Comparison of ENCODE assay signal across 19 mouse cellular contexts in genomic region chr4:58490374-58490773, GRCm38 (mm10).
DNase-seq lines count a peak whose midpoint lies in the region; ATAC-seq and TF ChIP-seq lines count a peak whose summit lies in the region.
"Had no signal": no experiment of that assay in that cellular context is flagged by ENCODE, and none has a peak within 500 bp of the region (broad histone marks: within the 10 kb centered on the region; RNA-seq: fewer than 3 reads in every experiment).

No protein-coding gene starts in this region.

- TF ChIP-seq EP300 in lung, postnatal 0 days (IDR thresholded peaks at IDR 0.05), result no peak

- H3K27ac ChIP-seq in heart, embryonic 16.5 days (ENCODE audit: low read length), result no peak overlapping the region
- H3K27ac ChIP-seq in lung, embryonic 14.5 days (ENCODE audit: low read depth), result no peak overlapping the region
- H3K27ac ChIP-seq in lung, postnatal 0 days (ENCODE audit: low read length), result no peak overlapping the region
- no peak overlapping the region for H3K27ac ChIP-seq in stomach, embryonic 14.5 days (ENCODE audit: low read length)
- H3K27ac ChIP-seq: embryonic facial prominence, embryonic 15.5 days; limb, embryonic 13.5 days; liver, embryonic 14.5 days; midbrain, embryonic 15.5 days had no signal

- no peaks in the 10 kb centered on the region for H3K9me3 ChIP-seq in heart, embryonic 16.5 days (replicated peaks; ENCODE audit: control insufficient read depth, low read length)
- no peaks in the 10 kb centered on the region for H3K9me3 ChIP-seq in lung, embryonic 14.5 days (ENCODE audit: low read depth, low read length)
- H3K9me3 ChIP-seq in lung, postnatal 0 days (ENCODE audit: low read length), result no peaks in the 10 kb centered on the region
- no peaks in the 10 kb centered on the region for H3K9me3 ChIP-seq in stomach, embryonic 14.5 days (ENCODE audit: control insufficient read depth, low read depth, low read length)
- H3K9me3 ChIP-seq: embryonic facial prominence, embryonic 15.5 days; limb, embryonic 13.5 days; midbrain, embryonic 15.5 days had no signal

- DNase-seq in heart, postnatal 25 days (ENCODE audit: low spot score), result no peak
- no peak for DNase-seq in lung, embryonic 14.5 days
- no peak for DNase-seq in lung, postnatal 0 days (ENCODE audit: low spot score)
- DNase-seq in ZHBTc4 (ENCODE audit: low read depth, low spot score), result peak; percentile 76
- DNase-seq in gastrocnemius, adult 18-20 months (ENCODE audit: low spot score), result no peak
- DNase-seq: adrenal gland, postnatal 25 days; cerebellum, adult 11-12 months; cerebellum, postnatal 14 days; kidney, adult 18-20 months; lung, postnatal 10 days; thymus, postnatal 36 days had no signal

- H3K27me3 ChIP-seq in heart, embryonic 16.5 days (ENCODE audit: control insufficient read depth, insufficient read depth, low read length), result no peaks in the 10 kb centered on the region
- H3K27me3 ChIP-seq in lung, embryonic 14.5 days (ENCODE audit: insufficient read depth, low read length), result no peaks in the 10 kb centered on the region
- no peaks in the 10 kb centered on the region for H3K27me3 ChIP-seq in lung, postnatal 0 days (replicated peaks; ENCODE audit: insufficient read depth, low read length)
- no peaks in the 10 kb centered on the region for H3K27me3 ChIP-seq in stomach, embryonic 14.5 days (ENCODE audit: control insufficient read depth, insufficient read depth, low read length)
- H3K27me3 ChIP-seq: embryonic facial prominence, embryonic 15.5 days; limb, embryonic 13.5 days; midbrain, embryonic 15.5 days; Patski had no signal

- peaks cover 8% of the 10 kb centered on the region for H3K4me1 ChIP-seq in heart, embryonic 16.5 days (ENCODE audit: control insufficient read depth, insufficient read depth, low read length)
- no peaks in the 10 kb centered on the region for H3K4me1 ChIP-seq in lung, embryonic 14.5 days (ENCODE audit: insufficient read depth)
- H3K4me1 ChIP-seq in lung, postnatal 0 days (ENCODE audit: insufficient read depth, low read depth, low read length), result no peaks in the 10 kb centered on the region; the same call in 1 of the 2 replicates
- peaks cover 3% of the 10 kb centered on the region; the same call in 1 of the 2 replicates for H3K4me1 ChIP-seq in stomach, embryonic 14.5 days (ENCODE audit: control insufficient read depth, insufficient read depth, low read length)
- H3K4me1 ChIP-seq: embryonic facial prominence, embryonic 15.5 days; limb, embryonic 13.5 days; midbrain, embryonic 15.5 days had no signal

- H3K4me2 ChIP-seq in heart, embryonic 16.5 days (ENCODE audit: low read depth, low read length), result no peak overlapping the region
- H3K4me2 ChIP-seq in lung, embryonic 14.5 days, result no peak overlapping the region
- H3K4me2 ChIP-seq in lung, postnatal 0 days (replicated peaks; ENCODE audit: low read depth, low read length), result no peak overlapping the region
- H3K4me2 ChIP-seq in stomach, embryonic 14.5 days (replicated peaks; ENCODE audit: low read depth, low read length), result no peak overlapping the region
- H3K4me2 ChIP-seq: embryonic facial prominence, embryonic 15.5 days; limb, embryonic 13.5 days; midbrain, embryonic 15.5 days had no signal

- H3K9ac ChIP-seq in heart, embryonic 16.5 days (ENCODE audit: low read length), result no peak overlapping the region
- H3K9ac ChIP-seq in lung, embryonic 14.5 days, result no peak overlapping the region
- H3K9ac ChIP-seq in lung, postnatal 0 days (replicated peaks; ENCODE audit: low read depth), result no peak overlapping the region
- no peak overlapping the region for H3K9ac ChIP-seq in stomach, embryonic 14.5 days (replicated peaks; ENCODE audit: low read depth, low read length)
- H3K9ac ChIP-seq: embryonic facial prominence, embryonic 15.5 days; limb, embryonic 13.5 days; liver, embryonic 14.5 days; midbrain, embryonic 15.5 days had no signal

- H3K4me3 ChIP-seq in heart, embryonic 16.5 days (ENCODE audit: low read length), result no peak overlapping the region
- no peak overlapping the region for H3K4me3 ChIP-seq in lung, embryonic 14.5 days (ENCODE audit: low read depth, low read length)
- H3K4me3 ChIP-seq in lung, postnatal 0 days (ENCODE audit: low read depth, low read length), result no peak overlapping the region
- no peak overlapping the region for H3K4me3 ChIP-seq in stomach, embryonic 14.5 days (ENCODE audit: low read depth, low read length)
- H3K4me3 ChIP-seq: embryonic facial prominence, embryonic 15.5 days; limb, embryonic 13.5 days; midbrain, embryonic 15.5 days had no signal

- ATAC-seq in heart, embryonic 16.5 days (replicated peaks; ENCODE audit: extremely low read depth, insufficient read depth, low FRiP score), result peak; percentile 45; the same call in 1 of the 2 replicates
- ATAC-seq in lung, embryonic 14.5 days (ENCODE audit: insufficient read depth), result peak; percentile 24; the same call in 1 of the 2 replicates
- ATAC-seq in lung, postnatal 0 days, result no peak
- ATAC-seq in stomach, embryonic 14.5 days (ENCODE audit: insufficient number of reproducible peaks, insufficient read depth, low FRiP score, low read depth), result 0 out of 2 replicates have a peak, but pooled peaks have one; percentile 33
- ATAC-seq: hindbrain, embryonic 16.5 days; midbrain, embryonic 15.5 days; Patski had no signal

- TF ChIP-seq CTCF in lung, embryonic 14.5 days (IDR thresholded peaks at IDR 0.05; ENCODE audit: low read depth), result no peak
- TF ChIP-seq CTCF in lung, postnatal 0 days (IDR thresholded peaks at IDR 0.05), result no peak

- intact Hi-C loops in heart, postnatal 25 days (cut with DNase I), result no loop called here

- peaks cover 3% of the 10 kb centered on the region; the same call in 1 of the 2 replicates for H3K36me3 ChIP-seq in heart, embryonic 16.5 days (ENCODE audit: control insufficient read depth, insufficient read depth)
- peaks cover 8% of the 10 kb centered on the region; the same call in 1 of the 2 replicates for H3K36me3 ChIP-seq in lung, embryonic 14.5 days (ENCODE audit: insufficient read depth)
- no peaks in the 10 kb centered on the region for H3K36me3 ChIP-seq in lung, postnatal 0 days (ENCODE audit: insufficient read depth, low read length)
- H3K36me3 ChIP-seq in stomach, embryonic 14.5 days (ENCODE audit: control insufficient read depth, insufficient read depth, low read length), result peaks cover 11% of the 10 kb centered on the region; the same call in 1 of the 2 replicates
- H3K36me3 ChIP-seq: midbrain, embryonic 15.5 days had no signal

- 51% methylated on average over 4 of the region's 4 CpGs for WGBS in heart, embryonic 16.5 days
- WGBS in lung, embryonic 14.5 days, result 81% methylated on average over 4 of the region's 4 CpGs
- WGBS in lung, postnatal 0 days, result 78% methylated on average over 4 of the region's 4 CpGs
- WGBS in stomach, embryonic 14.5 days, result 69% methylated on average over 4 of the region's 4 CpGs
